In the genomic region with DNA sequence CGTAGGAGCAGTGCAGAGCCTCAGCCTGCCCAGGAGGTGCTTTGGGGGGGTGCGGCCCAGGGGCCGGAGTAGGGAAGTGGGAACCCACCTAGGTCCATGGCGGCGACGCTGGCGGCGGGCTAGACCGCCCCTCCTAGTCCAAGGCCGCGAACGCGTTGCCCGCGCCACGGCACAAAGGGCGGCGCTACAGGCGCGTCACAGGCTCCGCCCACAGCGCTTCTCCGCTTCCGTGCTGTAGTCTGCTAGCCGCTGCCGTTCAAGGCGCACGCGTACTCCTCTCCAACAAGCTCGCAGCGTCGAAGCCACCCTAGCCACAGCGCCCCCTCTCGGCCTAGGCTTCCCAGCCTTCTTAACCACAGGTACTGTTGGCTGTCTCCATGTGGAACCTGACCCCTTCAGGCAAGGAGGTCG, we compare ENCODE assay signal across 8 mouse cellular contexts. TPM values are rescaled to one million over a fixed set of nuclear protein-coding genes. Genes with fewer than 3 reads are reported as not detected.
A peak's percentile ranks its signal among the peaks of the same experiment; 100 is the strongest.
DNase-seq lines count a peak whose midpoint lies in the region; ATAC-seq and TF ChIP-seq lines count a peak whose summit lies in the region.

A gene (plus strand): TSS at position 219 of the 411 bp plus-strand sequence.
A gene (minus strand): TSS at position 275 of the 411 bp plus-strand sequence.

- peak; percentile 99 for ATAC-seq in common myeloid progenitor, adult 5-6 weeks (replicated peaks; ENCODE audit: low read depth, poor library complexity, severe bottlenecking)
- peak; percentile 99 for ATAC-seq in hindbrain, postnatal 0 days
- ATAC-seq in megakaryocyte, adult 5-6 weeks (ENCODE audit: poor library complexity, severe bottlenecking) = peak; percentile 100

- H3K36me3 ChIP-seq in hindbrain, postnatal 0 days (ENCODE audit: insufficient read depth, low read length) = peaks cover 19% of the 10 kb centered on the region; the same call in 1 of the 2 replicates

- intact Hi-C loops in gastrocnemius, adult 2 months (cut with DNase I) = loop anchor here (2.0 to 5.0 kb wide), 2 partner anchors 37 to 130 kb away; no protein-coding TSS in a partner anchor
- intact Hi-C loops in left cerebral cortex, adult 2 months (cut with DNase I) = no loop called here

- no peaks in the 10 kb centered on the region for H3K9me3 ChIP-seq in hindbrain, postnatal 0 days (ENCODE audit: low read length)

- DNase-seq in ZHBTc4 (ENCODE audit: low read depth, low spot score) = peak; percentile 99
- peak; percentile 98 for DNase-seq in gastrocnemius, adult 2 months
- peak; percentile 98 for DNase-seq in hindbrain, postnatal 0 days (ENCODE audit: low spot score)
- peak; percentile 95 to 97 for DNase-seq in left cerebral cortex, adult 2 months (ENCODE audit: extremely low spot score in 1 of 2, low spot score in 2 of 2)
- DNase-seq in right cerebral cortex, adult 2 months (ENCODE audit: low spot score in 2 of 2) = peak; percentile 97 to 98
- peak; percentile 98 for DNase-seq in urinary bladder, postnatal 14 days (ENCODE audit: low spot score)

- TF ChIP-seq CTCF in gastrocnemius, adult 2 months (IDR thresholded peaks at IDR 0.05) = peak; percentile 96
- peak; percentile 99 for TF ChIP-seq CTCF in hindbrain, postnatal 0 days (IDR thresholded peaks at IDR 0.05; ENCODE audit: low read depth)
- TF ChIP-seq CTCF in left cerebral cortex, adult 2 months (IDR thresholded peaks at IDR 0.05) = peak; percentile 94

- WGBS in hindbrain, postnatal 0 days = under 1% methylated on average over 28 of the region's 35 CpGs

- H3K4me1 ChIP-seq in hindbrain, postnatal 0 days (ENCODE audit: insufficient read depth, low read length) = 0 out of 2 replicates have a peak, but pooled peaks cover 3% of the 10 kb centered on the region

- H3K27me3 ChIP-seq in hindbrain, postnatal 0 days (ENCODE audit: insufficient read depth, low read length) = no peaks in the 10 kb centered on the region

- H3K4me3 ChIP-seq in gastrocnemius, adult 2 months = peak within 1 kb of the TSS; percentile 80
- peak within 1 kb of the TSS; percentile 85 for H3K4me3 ChIP-seq in hindbrain, postnatal 0 days (ENCODE audit: low read length)
- peak within 1 kb of the TSS; percentile 89 for H3K4me3 ChIP-seq in left cerebral cortex, adult 2 months

- peak within 1 kb of the TSS; percentile 92 for H3K27ac ChIP-seq in gastrocnemius, adult 2 months
- peak within 1 kb of the TSS; percentile 91 for H3K27ac ChIP-seq in hindbrain, postnatal 0 days
- H3K27ac ChIP-seq in left cerebral cortex, adult 2 months = peak within 1 kb of the TSS; percentile 94

- H3K9ac ChIP-seq in hindbrain, postnatal 0 days (replicated peaks; ENCODE audit: low read length) = peak within 1 kb of the TSS; percentile 88

- H3K4me2 ChIP-seq in hindbrain, postnatal 0 days (ENCODE audit: low read depth, low read length) = peak within 1 kb of the TSS; percentile 94

RNA-seq across cellular contexts. Expression of the first gene that starts in this region (rescaled TPM):
- not detected in 2 replicates for total RNA-seq in common myeloid progenitor, adult 5-6 weeks (2017)
- not detected for total RNA-seq in gastrocnemius, adult 2 months (2021)
- not detected in 2 replicates for total RNA-seq in hindbrain, postnatal 0 days (2014; rRNA removed)
- polyA plus RNA-seq in hindbrain, postnatal 0 days (2015; fragmentation: Nextera tagmentation; extraction: Ambion mirVana) = 0.34 and 0.54 TPM in 2 replicates
- total RNA-seq in left cerebral cortex, adult 2 months (2021) = 1 to 10 TPM; 1.5 to 2.2 TPM
- not detected in 2 replicates for total RNA-seq in megakaryocyte, adult 5-6 weeks (2015)
- total RNA-seq in megakaryocyte, adult 5-6 weeks (2017) = not detected in 2 replicates

RNA-seq across cellular contexts. Expression of the second gene that starts in this region (rescaled TPM):
- 21.7 and 21.9 TPM in 2 replicates for total RNA-seq in common myeloid progenitor, adult 5-6 weeks (2017)
- total RNA-seq in gastrocnemius, adult 2 months (2021) = 1 to 10 TPM; 3.0 to 3.9 TPM
- 14.8 and 17.4 TPM in 2 replicates for total RNA-seq in hindbrain, postnatal 0 days (2014; rRNA removed)
- 7.0 and 9.3 TPM in 2 replicates for polyA plus RNA-seq in hindbrain, postnatal 0 days (2015; fragmentation: Nextera tagmentation; extraction: Ambion mirVana)
- total RNA-seq in left cerebral cortex, adult 2 months (2021) = 1 to 10 TPM; 2.6 to 6.8 TPM
- total RNA-seq in megakaryocyte, adult 5-6 weeks (2015) = 2.1 and 6.1 TPM in 2 replicates
- 2.9 and 6.0 TPM in 2 replicates for total RNA-seq in megakaryocyte, adult 5-6 weeks (2017)

Comparison
In these comparisons a context has a peak if more than half of its experiments do, and no peak if none do; other contexts are left out.
1. Peak in every context shown above with its lines: DNase-seq, ATAC-seq, H3K4me3 ChIP-seq and H3K27ac ChIP-seq.